ENCODE assay signal across 9 mouse cellular contexts in the genomic region with DNA sequence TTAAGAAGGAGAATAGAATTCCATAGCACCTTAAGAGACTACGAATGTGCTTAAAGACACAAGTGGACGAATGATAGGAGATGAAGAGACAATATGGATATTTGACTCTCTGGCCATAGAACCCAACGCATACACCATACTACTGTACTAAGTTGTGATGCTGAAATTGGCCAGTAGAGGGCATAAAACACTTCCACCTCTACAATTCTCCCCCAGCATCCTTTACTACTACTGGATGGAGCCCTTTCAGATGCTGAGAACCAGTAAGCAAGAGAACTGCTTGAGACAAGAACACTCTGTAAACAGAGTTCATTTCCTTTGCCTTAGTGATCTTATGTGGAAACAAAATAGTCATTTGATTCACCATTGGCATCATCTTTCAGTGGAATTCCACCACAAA.
DNase-seq lines count a peak whose midpoint lies in the region; ATAC-seq and TF ChIP-seq lines count a peak whose summit lies in the region.
"Had no signal": no experiment of that assay in that cellular context is flagged by ENCODE, and none has a peak within 500 bp of the region (broad histone marks: within the 10 kb centered on the region; RNA-seq: fewer than 3 reads in every experiment).

No protein-coding gene starts in this region.

- peak; percentile 47 for TF ChIP-seq RAD21 in CH12.LX (IDR thresholded peaks at IDR 0.05; ENCODE audit: low read depth, low read length)

- no peaks in the 10 kb centered on the region for H3K36me3 ChIP-seq in CH12.LX (replicated peaks in 1 of 2; ENCODE audit: control insufficient read depth in 1 of 2, insufficient read depth in 1 of 2, low read length in 1 of 2)
- no peaks in the 10 kb centered on the region for H3K36me3 ChIP-seq in heart, postnatal 0 days (replicated peaks; ENCODE audit: control insufficient read depth, insufficient read depth, low read length)
- H3K36me3 ChIP-seq: embryonic facial prominence, embryonic 13.5 days had no signal

- dilution Hi-C loops in CH12.LX (cut with MboI; ENCODE audit: extremely low pct_ligation_motif_present, extremely low pct_unique_long_range_greater_than_20kb, low sequenced_read_pairs) = no loop called here

- no peak overlapping the region for H3K4me3 ChIP-seq in CH12.LX (replicated peaks in 1 of 3; ENCODE audit: low read depth in 2 of 3, low read length in 2 of 3, poor library complexity in 1 of 3)
- H3K4me3 ChIP-seq in heart, postnatal 0 days (ENCODE audit: low read depth, low read length) = no peak overlapping the region
- H3K4me3 ChIP-seq: embryonic facial prominence, embryonic 13.5 days had no signal

- TF ChIP-seq POLR2A in CH12.LX (IDR thresholded peaks at IDR 0.05; ENCODE audit: low read depth, low read length) = no peak

- no peak for ATAC-seq in heart, postnatal 0 days (ENCODE audit: insufficient read depth, low read depth)

- no peak for TF ChIP-seq EP300 in CH12.LX (IDR thresholded peaks at IDR 0.05; ENCODE audit: low read length)
- no peak for TF ChIP-seq EP300 in heart, postnatal 0 days (IDR thresholded peaks at IDR 0.05; ENCODE audit: low read depth)

- TF ChIP-seq CTCF in CH12.LX (conservative IDR thresholded peaks at IDR 0.05 in 1 of 2, IDR thresholded peaks at IDR 0.05 in 1 of 2; ENCODE audit: low read depth in 2 of 2, low read length in 2 of 2) = peak; percentile 72 to 79
- peak; percentile 43 for TF ChIP-seq CTCF in heart, postnatal 0 days (IDR thresholded peaks at IDR 0.05; ENCODE audit: low read depth)

- no peaks in the 10 kb centered on the region for H3K9me3 ChIP-seq in CH12.LX (replicated peaks; ENCODE audit: low read length)
- no peaks in the 10 kb centered on the region for H3K9me3 ChIP-seq in heart, postnatal 0 days (replicated peaks; ENCODE audit: control insufficient read depth, low read length)
- H3K9me3 ChIP-seq: embryonic facial prominence, embryonic 13.5 days had no signal

- no peaks in the 10 kb centered on the region for H3K4me1 ChIP-seq in CH12.LX (ENCODE audit: control insufficient read depth in 1 of 2, insufficient read depth in 2 of 2)
- no peaks in the 10 kb centered on the region for H3K4me1 ChIP-seq in heart, postnatal 0 days (ENCODE audit: control insufficient read depth, insufficient read depth)
- H3K4me1 ChIP-seq: embryonic facial prominence, embryonic 13.5 days had no signal

- WGBS in heart, postnatal 0 days = 45% methylated on average over 3 of the region's 3 CpGs

- H3K27ac ChIP-seq in CH12.LX (ENCODE audit: insufficient read depth, low read depth) = no peak overlapping the region
- no peak overlapping the region for H3K27ac ChIP-seq in heart, postnatal 0 days (ENCODE audit: low read depth)
- H3K27ac ChIP-seq: embryonic facial prominence, embryonic 13.5 days had no signal

- H3K4me2 ChIP-seq in CH12.LX (ENCODE audit: insufficient read depth, low read depth, poor library complexity, severe bottlenecking) = no peak overlapping the region
- H3K4me2 ChIP-seq in heart, postnatal 0 days (ENCODE audit: low read depth, low read length) = no peak overlapping the region
- H3K4me2 ChIP-seq: embryonic facial prominence, embryonic 13.5 days had no signal

- no peaks in the 10 kb centered on the region for H3K27me3 ChIP-seq in CH12.LX (replicated peaks)
- H3K27me3 ChIP-seq in heart, postnatal 0 days (ENCODE audit: control insufficient read depth, insufficient read depth, low read length) = no peaks in the 10 kb centered on the region
- H3K27me3 ChIP-seq: embryonic facial prominence, embryonic 13.5 days had no signal

- H3K79me2 ChIP-seq in CH12.LX (replicated peaks; ENCODE audit: control insufficient read depth, extremely low read depth, insufficient read depth, poor library complexity, severe bottlenecking) = no peaks in the 10 kb centered on the region

- in situ Hi-C loops in CH12.LX (cut with MboI; ENCODE audit: low pct_ligation_motif_present, low pct_unique_long_range_greater_than_20kb, low sequenced_read_pairs) = no loop called here

- DNase-seq in kidney, adult 9 months = peak; percentile 28
- no peak for DNase-seq in kidney, adult 11 months
- DNase-seq in CH12.LX (ENCODE audit: extremely low read depth) (peak; percentile 67), NIH3T3 (ENCODE audit: low read depth) (peak; percentile 83)
- no peak for DNase-seq in heart, postnatal 0 days (ENCODE audit: low spot score)
- no peak for DNase-seq in spleen, adult 12 weeks (ENCODE audit: low spot score)
- no peak for DNase-seq in Muller cell, postnatal 12 days (ENCODE audit: inconsistent ontology term)
- no peak for DNase-seq in left cerebral cortex, adult 11 months (ENCODE audit: low spot score)

- no peak overlapping the region for H3K9ac ChIP-seq in CH12.LX (ENCODE audit: insufficient read depth, low read depth)
- H3K9ac ChIP-seq in heart, postnatal 0 days (replicated peaks; ENCODE audit: low read depth, low read length) = no peak overlapping the region
- H3K9ac ChIP-seq: embryonic facial prominence, embryonic 13.5 days had no signal

TF ChIP-seq in CH12.LX, 34 proteins besides CTCF, POLR2A, EP300 and RAD21:
- TF ChIP-seq SMC3 (IDR thresholded peaks at IDR 0.05; ENCODE audit: low read depth, low read length) = peak; percentile 56
- TF ChIP-seq USF2 (conservative IDR thresholded peaks at IDR 0.05; ENCODE audit: low read depth, low read length) = no peak

Comparison
In these comparisons a context has a peak if more than half of its experiments do, and no peak if none do; other contexts are left out.
1. DNase-seq: peak in kidney, adult 9 months (single experiment), CH12.LX (single experiment) and NIH3T3 (single experiment); none in kidney, adult 11 months (single experiment), heart, postnatal 0 days (single experiment), spleen, adult 12 weeks (single experiment), Muller cell, postnatal 12 days (single experiment) and left cerebral cortex, adult 11 months (single experiment).